Mouse (Mus musculus): ENCODE measurements around the gene Mpv17l. TPM values are rescaled to one million over a fixed set of nuclear protein-coding genes. Genes with fewer than 3 reads are reported as not detected.

Gene Mpv17l
- total and polyA plus RNA-seq, 2 experiments from 2014 or later: 50.9 to 58.3 TPM

DNA sequence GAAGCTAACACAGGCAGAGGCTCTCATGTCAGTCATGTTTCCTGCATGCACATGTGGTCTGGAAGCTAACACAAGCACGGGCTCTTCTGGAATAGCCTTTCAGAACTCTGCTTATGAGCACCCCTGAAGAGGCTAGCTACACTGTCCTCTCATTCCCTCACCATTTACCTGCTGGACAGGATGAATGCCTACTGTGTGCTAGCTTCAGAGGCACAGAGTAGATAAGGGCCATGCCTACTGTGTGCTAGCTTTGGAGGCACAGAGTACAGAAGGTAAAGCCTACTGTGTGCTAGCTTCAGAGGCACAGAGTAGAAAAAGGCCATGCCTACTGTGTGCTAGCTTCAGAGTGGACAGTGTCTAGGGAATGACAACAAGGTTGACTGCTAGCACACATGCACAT, 91.5 kb downstream of the Mpv17l start:
- H3K4me3 ChIP-seq (ENCODE audit: low read depth, low read length): no peak overlapping the region
- H3K27me3 ChIP-seq (ENCODE audit: insufficient read depth, low read length): no peaks in the 10 kb centered on the region
- H3K9ac ChIP-seq (replicated peaks; ENCODE audit: low read length, poor library complexity, severe bottlenecking): no peak overlapping the region
- no peaks in the 10 kb centered on the region for H3K36me3 ChIP-seq (ENCODE audit: insufficient read depth, low read length)
- no peak overlapping the region for H3K27ac ChIP-seq (ENCODE audit: low read depth, low read length)
- no peak for TF ChIP-seq CTCF (IDR thresholded peaks at IDR 0.05)
- ATAC-seq (ENCODE audit: low FRiP score) (no peak), DNase-seq (ENCODE audit: low spot score) (no peak)
- WGBS: 83% methylated on average over 1 of the region's 1 CpGs
- no peaks in the 10 kb centered on the region for H3K9me3 ChIP-seq (ENCODE audit: low read length)
- H3K4me2 ChIP-seq (ENCODE audit: low read depth, low read length, poor library complexity, severe bottlenecking): no peak overlapping the region
- H3K4me1 ChIP-seq (ENCODE audit: insufficient read depth, low read length): no peaks in the 10 kb centered on the region

Other genes with a start within 250 kb of the Mpv17l start
- gene Parn, start 235.0 kb upstream of the Mpv17l start, total RNA-seq (2014; rRNA removed): 11.8 and 14.8 TPM in 2 replicates
- gene Parn, start 235.0 kb upstream of the Mpv17l start, polyA plus RNA-seq (2015; fragmentation: Nextera tagmentation; extraction: Ambion mirVana): 28.0 and 29.3 TPM in 2 replicates
- 37.5 and 38.9 TPM in 2 replicates for gene Bfar, start 231.3 kb upstream of the Mpv17l start, total RNA-seq (2014; rRNA removed)
- gene Bfar, start 231.3 kb upstream of the Mpv17l start, polyA plus RNA-seq (2015; fragmentation: Nextera tagmentation; extraction: Ambion mirVana): 37.1 and 38.3 TPM in 2 replicates
- 3.1 and 5.4 TPM in 2 replicates for gene 3110001I22Rik, start 231.2 kb upstream of the Mpv17l start, total RNA-seq (2014; rRNA removed)
- 3.2 and 4.0 TPM in 2 replicates for gene 3110001I22Rik, start 231.2 kb upstream of the Mpv17l start, polyA plus RNA-seq (2015; fragmentation: Nextera tagmentation; extraction: Ambion mirVana)
- gene Pla2g10, start 172.2 kb upstream of the Mpv17l start, total RNA-seq (2014; rRNA removed): not detected in 2 replicates
- gene Pla2g10, start 172.2 kb upstream of the Mpv17l start, polyA plus RNA-seq (2015; fragmentation: Nextera tagmentation; extraction: Ambion mirVana): not detected in 2 replicates
- 77.5 and 85.5 TPM in 2 replicates for gene Rrn3, start 122.5 kb upstream of the Mpv17l start, total RNA-seq (2014; rRNA removed)
- gene Rrn3, start 122.5 kb upstream of the Mpv17l start, polyA plus RNA-seq (2015; fragmentation: Nextera tagmentation; extraction: Ambion mirVana): 74.6 and 80.8 TPM in 2 replicates
- 148 and 162 TPM in 2 replicates for gene Ntan1, start 84.3 kb upstream of the Mpv17l start, total RNA-seq (2014; rRNA removed)
- 224 and 237 TPM in 2 replicates for gene Ntan1, start 84.3 kb upstream of the Mpv17l start, polyA plus RNA-seq (2015; fragmentation: Nextera tagmentation; extraction: Ambion mirVana)
- 77.1 and 86.5 TPM in 2 replicates for gene Pdxdc1, start within 50 bp of the Mpv17l start, total RNA-seq (2014; rRNA removed)
- 59.6 and 65.8 TPM in 2 replicates for gene Pdxdc1, start within 50 bp of the Mpv17l start, polyA plus RNA-seq (2015; fragmentation: Nextera tagmentation; extraction: Ambion mirVana)
- 169 TPM in 2 replicates for gene 2900011O08Rik, start 83.4 kb downstream of the Mpv17l start, total RNA-seq (2014; rRNA removed)
- 222 and 234 TPM in 2 replicates for gene 2900011O08Rik, start 83.4 kb downstream of the Mpv17l start, polyA plus RNA-seq (2015; fragmentation: Nextera tagmentation; extraction: Ambion mirVana)
- 0.60 TPM in 1 of 2 replicates, not detected in the other for gene Ifitm7, start 83.7 kb downstream of the Mpv17l start, total RNA-seq (2014; rRNA removed)
- gene Ifitm7, start 83.7 kb downstream of the Mpv17l start, polyA plus RNA-seq (2015; fragmentation: Nextera tagmentation; extraction: Ambion mirVana): 0.91 and 1.0 TPM in 2 replicates

Data from midbrain, postnatal 0 days (tissue).